Mouse (Mus musculus) heart, adult 9 months (tissue): Measurements from ENCODE around the gene Crip2.

Source experiments
- DNase-seq, 2 experiments: peaks; one replicate each; pipeline ENCODE4 v3.0.0; 2022; ENCODE audit warnings: low spot score in 2 of 2

Gene Crip2

GRCm38 (mm10) chr12:113146112-113147057 is 6.3 kb downstream of the Crip2 start, which contains the start of gene Crip1:
Gene Crip1, plus strand, starts transcription at chr12:113146316.
- peak; percentile 88 to 91 for DNase-seq

- DNase-seq: peak; percentile 49 to 50
Observed at GRCm38 (mm10) chr12:113147481-113147880, 7.4 kb downstream of the Crip2 start.

- DNase-seq: peak; percentile 68 to 75
Observed at GRCm38 (mm10) chr12:113148381-113149035, 8.5 kb downstream of the Crip2 start.

GRCm38 (mm10) chr12:113149341-113149740 is 9.3 kb downstream of the Crip2 start:
- DNase-seq: peak; percentile 32 to 44

- DNase-seq: no peak
Observed at GRCm38 (mm10) chr12:113149896-113150295, 9.9 kb downstream of the Crip2 start.

GRCm38 (mm10) chr12:113150591-113150990 is 10.6 kb downstream of the Crip2 start:
- no peak for DNase-seq

GRCm38 (mm10) chr12:113151046-113151445 is 11.0 kb downstream of the Crip2 start:
- peak; percentile 41 to 46 for DNase-seq

GRCm38 (mm10) chr12:113151661-113152271 is 11.7 kb downstream of the Crip2 start:
- DNase-seq: peak; percentile 75 to 82

- peak; percentile 58 to 63 for DNase-seq
Observed at GRCm38 (mm10) chr12:113152272-113152661, 12.2 kb downstream of the Crip2 start.

- DNase-seq: no peak
Observed at GRCm38 (mm10) chr12:113152991-113153525, 13.0 kb downstream of the Crip2 start.

- peak; percentile 39 to 55 for DNase-seq
Observed at GRCm38 (mm10) chr12:113153971-113154370, 13.9 kb downstream of the Crip2 start.

- DNase-seq: no peak
Observed at GRCm38 (mm10) chr12:113154747-113155075, 14.7 kb downstream of the Crip2 start.

GRCm38 (mm10) chr12:113155076-113155771 is 15.2 kb downstream of the Crip2 start:
- DNase-seq: peak; percentile 64 to 70

- peak; percentile 99 for DNase-seq
Observed at GRCm38 (mm10) chr12:113155887-113156539, 16.0 kb downstream of the Crip2 start, which contains the start of gene Tedc1. Gene Tedc1, plus strand, starts transcription at chr12:113156421.

GRCm38 (mm10) chr12:113156540-113156929 is 16.5 kb downstream of the Crip2 start:
- no peak for DNase-seq

GRCm38 (mm10) chr12:113157002-113157401 is 17.0 kb downstream of the Crip2 start:
- DNase-seq: no peak

- no peak for DNase-seq
Observed at GRCm38 (mm10) chr12:113157521-113157920, 17.5 kb downstream of the Crip2 start.

GRCm38 (mm10) chr12:113157971-113158370 is 17.9 kb downstream of the Crip2 start:
- DNase-seq: no peak

GRCm38 (mm10) chr12:113163561-113164006 is 23.5 kb downstream of the Crip2 start:
- no peak for DNase-seq

- DNase-seq: peak in 1 of 2 experiments; percentile 33
Observed at GRCm38 (mm10) chr12:113168031-113168536, 28.0 kb downstream of the Crip2 start.
